Mouse (Mus musculus) heart, adult 2 months (tissue): ENCODE data around the gene Pcdh15. TPM values are rescaled to one million over a fixed set of nuclear protein-coding genes. Genes with fewer than 3 reads are reported as not detected.

Source experiments
- DNase-seq, 2 experiments: peaks; one replicate each; pipeline ENCODE4 v3.0.0; 2021
- H3K27ac ChIP-seq: fragments of 200-600 bp; 2 replicates; pipeline ENCODE4 v1.8.1; 2022
- H3K27me3 ChIP-seq: fragments of 200-500 bp; 2 replicates; pipeline ENCODE4 v1.6.1; 2012; ENCODE audit warnings: mild to moderate bottlenecking, low read length, inconsistent platforms, mixed read lengths; ENCODE audit not compliant: control insufficient read depth, insufficient read depth
- H3K36me3 ChIP-seq: fragments of 200-500 bp; 2 replicates; pipeline ENCODE4 v1.6.1; 2012; ENCODE audit warnings: low read length, inconsistent platforms; ENCODE audit not compliant: control insufficient read depth, insufficient read depth
- H3K4me1 ChIP-seq: fragments of 200-500 bp; 2 replicates; pipeline ENCODE4 v1.6.1; 2011; ENCODE audit warnings: low read length; ENCODE audit not compliant: control insufficient read depth, insufficient read depth
- H3K4me3 ChIP-seq: fragments of 200-600 bp; 2 replicates; pipeline ENCODE4 v1.8.1; 2022
- H3K79me2 ChIP-seq: fragments of 200-500 bp; replicated peaks from 2 replicates; pipeline ENCODE4 v1.6.1; 2012; ENCODE audit warnings: mild to moderate bottlenecking, inconsistent platforms, low read length, moderate library complexity, mixed read lengths; ENCODE audit not compliant: control insufficient read depth, insufficient read depth
- H3K9ac ChIP-seq: fragments of 200-500 bp; 2 replicates; pipeline ENCODE4 v1.6.1; 2012; ENCODE audit warnings: low read depth, mild to moderate bottlenecking, control low read depth, inconsistent platforms, low read length, mixed read lengths
- CTCF ChIP-seq: fragments of 200-600 bp; IDR thresholded peaks from 2 replicates; pipeline ENCODE4 v1.8.1; 2022; ENCODE audit warnings: antibody characterized with exemption, mild to moderate bottlenecking, moderate library complexity
- EP300 ChIP-seq: fragments of 200-500 bp; IDR thresholded peaks from 2 replicates; pipeline ENCODE4 v1.6.1; 2011; ENCODE audit warnings: low read depth, low read length, control low read depth; ENCODE audit not compliant: insufficient read depth
- POLR2A ChIP-seq: fragments of 200-500 bp; IDR thresholded peaks from 2 replicates; pipeline ENCODE4 v1.6.1; 2011; ENCODE audit warnings: mild to moderate bottlenecking, low read depth, low read length, control low read depth; ENCODE audit not compliant: insufficient read depth
- WGBS: fragments of 180-500 bp; shearing (Covaris S2); methylation state at CpG from one replicate; pipeline ENCODE4 v1.1.7; 2018; 5-methylcytosine and 5-hydroxymethylcytosine counted together
- intact Hi-C: fragments of 180-260 bp; cut with DNase I; formaldehyde crosslinking; loops from one replicate; pipeline ENCODE4 v1.15.1; 2025
- polyA plus RNA-seq: library from polyadenylated mRNA; depleted of rRNA; stranded (reverse); fragments of >200 nt; gene quantifications from 2 replicates; pipeline ENCODE4 v1.2.3, GENCODE M21; 2012
- total RNA-seq, 2 experiments: library from RNA; stranded (reverse); gene quantifications; 2 replicates each; pipeline ENCODE4 v1.2.3; 2021

Gene Pcdh15
- total and polyA plus RNA-seq, 3 experiments: 0.61 to 0.89 (median 0.68) TPM

DNA sequence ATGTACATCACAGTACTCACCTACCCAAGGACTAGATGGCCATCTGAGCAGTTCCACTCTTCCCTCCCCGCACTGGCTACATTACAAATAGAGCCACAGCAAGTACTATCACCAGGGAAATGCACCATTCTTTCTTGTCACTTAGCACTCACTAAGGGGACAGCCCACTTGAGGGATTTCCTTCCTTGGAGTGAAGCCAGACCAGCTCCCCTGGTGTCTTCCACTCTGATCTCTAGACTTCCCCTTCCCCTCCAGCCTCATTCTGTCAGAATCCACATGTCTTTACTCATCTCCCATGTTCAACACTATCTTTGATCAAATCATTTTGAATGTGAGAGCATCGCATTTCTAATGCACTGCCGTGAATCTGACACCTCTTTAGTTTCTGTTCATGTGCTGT is 1413.2 kb downstream of the Pcdh15 start:
- Histone ChIP-seq H3K27ac (no peak overlapping the region), H3K4me3 (no peak overlapping the region), H3K79me2 (no peaks in the 10 kb centered on the region), H3K36me3 (no peaks in the 10 kb centered on the region), H3K4me1 (no peaks in the 10 kb centered on the region), H3K27me3 (no peaks in the 10 kb centered on the region), H3K9ac (no peak overlapping the region)
- DNase-seq: no peak
- 31% methylated on average over 3 of the region's 3 CpGs for whole genome bisulfite sequencing
- intact Hi-C loops: no loop called here
- no peak for TF ChIP-seq POLR2A
- TF ChIP-seq CTCF: no peak
- TF ChIP-seq EP300: no peak

GRCm38 (mm10) chr10:74513743-74514142 is 1414.6 kb downstream of the Pcdh15 start:
- Histone ChIP-seq H3K36me3 (no peaks in the 10 kb centered on the region), H3K79me2 (no peaks in the 10 kb centered on the region), H3K4me3 (no peak overlapping the region), H3K9ac (no peak overlapping the region), H3K4me1 (no peaks in the 10 kb centered on the region), H3K27me3 (no peaks in the 10 kb centered on the region), H3K27ac (no peak overlapping the region)
- intact Hi-C loops: no loop called here
- no peak for TF ChIP-seq EP300
- TF ChIP-seq CTCF: no peak
- no peak for TF ChIP-seq POLR2A
- DNase-seq: no peak

GRCm38 (mm10) chr10:74538371-74538770 is 1439.2 kb downstream of the Pcdh15 start:
- DNase-seq: no peak
- no peaks in the 10 kb centered on the region for H3K4me1 ChIP-seq
- no peaks in the 10 kb centered on the region for H3K36me3 ChIP-seq
- H3K79me2 ChIP-seq: no peaks in the 10 kb centered on the region
- no peak overlapping the region for H3K27ac ChIP-seq
- intact Hi-C loops: no loop called here
- H3K9ac ChIP-seq: no peak overlapping the region
- 71% methylated on average over 2 of the region's 2 CpGs for WGBS
- no peaks in the 10 kb centered on the region for H3K27me3 ChIP-seq
- H3K4me3 ChIP-seq: no peak overlapping the region
- TF ChIP-seq EP300 (no peak), CTCF (no peak), POLR2A (no peak)

- no peaks in the 10 kb centered on the region for H3K36me3 ChIP-seq
- H3K27me3 ChIP-seq: no peaks in the 10 kb centered on the region
- H3K4me1 ChIP-seq: no peaks in the 10 kb centered on the region
- H3K27ac ChIP-seq: no peak overlapping the region
- intact Hi-C loops: no loop called here
- H3K9ac ChIP-seq: no peak overlapping the region
- no peaks in the 10 kb centered on the region for H3K79me2 ChIP-seq
- DNase-seq: no peak
- TF ChIP-seq EP300 (no peak), POLR2A (no peak), CTCF (no peak)
- WGBS: 80% methylated on average over 2 of the region's 2 CpGs
- no peak overlapping the region for H3K4me3 ChIP-seq
Observed at GRCm38 (mm10) chr10:74555326-74555725, 1456.2 kb downstream of the Pcdh15 start.

- no peaks in the 10 kb centered on the region for H3K27me3 ChIP-seq
- H3K36me3 ChIP-seq: no peaks in the 10 kb centered on the region
- no peak overlapping the region for H3K27ac ChIP-seq
- H3K4me3 ChIP-seq: no peak overlapping the region
- intact Hi-C loops: no loop called here
- H3K9ac ChIP-seq: no peak overlapping the region
- H3K4me1 ChIP-seq: no peaks in the 10 kb centered on the region
- WGBS: 67% methylated on average over 3 of the region's 3 CpGs
- no peak for DNase-seq
- no peak for TF ChIP-seq EP300
- TF ChIP-seq POLR2A: no peak
- TF ChIP-seq CTCF: no peak
- no peaks in the 10 kb centered on the region for H3K79me2 ChIP-seq
Observed at GRCm38 (mm10) chr10:74569603-74570002, 1470.5 kb downstream of the Pcdh15 start.

DNA sequence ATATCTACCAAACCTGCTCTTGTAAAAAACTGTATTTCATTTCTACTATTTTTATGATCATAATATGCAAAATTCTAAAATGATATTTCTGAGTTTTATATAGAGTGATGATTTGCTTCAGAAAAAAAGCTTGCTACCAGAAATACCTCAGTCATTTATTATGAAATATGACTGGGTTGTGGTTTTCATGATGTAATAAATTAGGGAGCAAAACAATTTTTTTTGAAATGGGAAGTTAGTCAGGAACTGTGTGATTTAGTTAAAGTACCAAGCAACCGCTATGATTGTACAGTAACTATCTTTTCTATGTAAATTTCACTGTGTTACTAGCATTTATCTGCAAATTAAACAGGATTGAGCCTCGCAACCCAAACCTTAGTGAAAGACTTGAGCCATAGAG is 1480.8 kb downstream of the Pcdh15 start:
- 76% methylated on average over 2 of the region's 2 CpGs for WGBS
- Histone ChIP-seq H3K9ac (no peak overlapping the region), H3K4me3 (no peak overlapping the region), H3K36me3 (no peaks in the 10 kb centered on the region), H3K79me2 (no peaks in the 10 kb centered on the region), H3K27ac (no peak overlapping the region), H3K4me1 (no peaks in the 10 kb centered on the region), H3K27me3 (no peaks in the 10 kb centered on the region)
- intact Hi-C loops: no loop called here
- no peak for DNase-seq
- no peak for TF ChIP-seq POLR2A
- no peak for TF ChIP-seq CTCF
- no peak for TF ChIP-seq EP300
